Mouse (Mus musculus): ENCODE measurements around the gene Adgrv1.

GRCm38 (mm10) chr13:81630566-81630965 is 2.4 kb downstream of the Adgrv1 start:
- no peak for TF ChIP-seq EP300 (IDR thresholded peaks at IDR 0.05; ENCODE audit: insufficient read depth, low read depth, low read length)
- TF ChIP-seq CTCF (IDR thresholded peaks at IDR 0.05; ENCODE audit: low read depth, low read length), result no peak

Measured in ES-Bruce4 (cell line).